Mouse (Mus musculus): ENCODE measurements around the gene Os9. TPM values are rescaled to one million over a fixed set of nuclear protein-coding genes. Genes with fewer than 3 reads are reported as not detected.

Os9 gene
- polyA plus RNA-seq, 1 experiment from 2014 or later: 51.2 TPM

DNA sequence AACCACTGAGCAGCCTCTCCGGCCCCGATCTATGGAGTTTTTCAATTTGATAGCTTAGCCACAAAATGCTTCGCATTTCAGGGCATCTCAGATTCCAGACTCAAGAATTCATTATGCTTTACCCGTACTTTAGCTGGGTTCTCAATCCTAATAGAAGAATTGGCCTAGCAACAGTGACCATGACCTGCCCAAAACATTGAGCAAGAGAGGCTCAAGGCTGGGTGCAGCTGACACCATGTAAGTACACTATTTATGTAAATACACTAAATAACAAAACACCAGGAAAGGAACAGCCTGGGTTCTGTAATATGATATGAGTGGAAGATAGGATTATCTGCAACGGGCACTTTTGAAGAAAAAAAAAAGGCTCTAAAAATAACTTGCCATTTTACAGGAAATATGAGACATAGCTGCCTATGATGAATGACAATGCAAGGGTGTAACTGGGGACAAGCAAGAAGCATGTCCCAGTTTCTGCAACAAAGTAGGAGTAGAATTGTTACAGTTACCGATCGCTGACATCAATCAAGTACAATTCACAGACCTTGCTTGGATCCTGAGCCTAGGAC lies 6.9 kb upstream of the Os9 start:
- H3K4me2 ChIP-seq: no peak overlapping the region
- ATAC-seq (replicated peaks; ENCODE audit: low FRiP score) (no peak), DNase-seq (ENCODE audit: low spot score) (no peak)
- no peak overlapping the region for H3K9ac ChIP-seq (ENCODE audit: low read depth, low read length)
- no peaks in the 10 kb centered on the region for H3K27me3 ChIP-seq (replicated peaks; ENCODE audit: control insufficient read depth, insufficient read depth, low read length)
- H3K36me3 ChIP-seq (ENCODE audit: control insufficient read depth, insufficient read depth, low read length): no peaks in the 10 kb centered on the region
- no peaks in the 10 kb centered on the region for H3K9me3 ChIP-seq (ENCODE audit: control insufficient read depth, low read length)
- H3K4me3 ChIP-seq (ENCODE audit: low read depth, low read length): no peak overlapping the region
- WGBS: 68% methylated on average over 7 of the region's 7 CpGs
- peak overlapping the region; percentile 34; the same call in 1 of the 2 replicates for H3K27ac ChIP-seq (ENCODE audit: low read depth, low read length)
- peaks cover 33% of the 10 kb centered on the region for H3K4me1 ChIP-seq (replicated peaks; ENCODE audit: control insufficient read depth, insufficient read depth, low read length)

DNA sequence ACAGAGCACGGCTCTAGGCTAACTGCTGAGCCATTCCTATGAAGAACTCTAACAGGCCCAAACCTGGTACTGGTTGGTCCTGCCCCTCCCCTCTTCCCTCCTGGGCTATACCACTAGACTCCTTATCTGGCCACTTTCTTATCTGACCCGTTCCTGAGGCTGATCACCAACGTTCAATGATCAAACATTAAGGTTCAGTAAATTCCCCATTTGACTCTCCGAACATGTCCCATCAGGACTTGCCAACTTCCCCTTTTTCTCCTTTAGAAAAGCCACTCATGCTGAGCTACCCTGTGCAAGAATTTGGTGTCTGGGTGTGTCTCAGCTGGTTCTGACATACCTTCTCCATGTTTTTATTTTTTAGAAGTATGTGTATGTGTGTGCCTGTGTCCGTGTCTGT lies 5.6 kb upstream of the Os9 start:
- peak overlapping the region; percentile 81 for H3K27ac ChIP-seq (ENCODE audit: low read depth, low read length)
- WGBS: 50% methylated on average over 5 of the region's 5 CpGs
- H3K9me3 ChIP-seq (ENCODE audit: control insufficient read depth, low read length): no peaks in the 10 kb centered on the region
- no peak overlapping the region for H3K9ac ChIP-seq (ENCODE audit: low read depth, low read length)
- ATAC-seq (replicated peaks; ENCODE audit: low FRiP score): peak; percentile 35
- H3K27me3 ChIP-seq (replicated peaks; ENCODE audit: control insufficient read depth, insufficient read depth, low read length): no peaks in the 10 kb centered on the region
- H3K4me2 ChIP-seq: peak overlapping the region; percentile 21
- peaks cover 42% of the 10 kb centered on the region for H3K4me1 ChIP-seq (replicated peaks; ENCODE audit: control insufficient read depth, insufficient read depth, low read length)
- H3K36me3 ChIP-seq (ENCODE audit: control insufficient read depth, insufficient read depth, low read length): no peaks in the 10 kb centered on the region
- no peak overlapping the region for H3K4me3 ChIP-seq (ENCODE audit: low read depth, low read length)
- no peak for DNase-seq (ENCODE audit: low spot score)

DNA sequence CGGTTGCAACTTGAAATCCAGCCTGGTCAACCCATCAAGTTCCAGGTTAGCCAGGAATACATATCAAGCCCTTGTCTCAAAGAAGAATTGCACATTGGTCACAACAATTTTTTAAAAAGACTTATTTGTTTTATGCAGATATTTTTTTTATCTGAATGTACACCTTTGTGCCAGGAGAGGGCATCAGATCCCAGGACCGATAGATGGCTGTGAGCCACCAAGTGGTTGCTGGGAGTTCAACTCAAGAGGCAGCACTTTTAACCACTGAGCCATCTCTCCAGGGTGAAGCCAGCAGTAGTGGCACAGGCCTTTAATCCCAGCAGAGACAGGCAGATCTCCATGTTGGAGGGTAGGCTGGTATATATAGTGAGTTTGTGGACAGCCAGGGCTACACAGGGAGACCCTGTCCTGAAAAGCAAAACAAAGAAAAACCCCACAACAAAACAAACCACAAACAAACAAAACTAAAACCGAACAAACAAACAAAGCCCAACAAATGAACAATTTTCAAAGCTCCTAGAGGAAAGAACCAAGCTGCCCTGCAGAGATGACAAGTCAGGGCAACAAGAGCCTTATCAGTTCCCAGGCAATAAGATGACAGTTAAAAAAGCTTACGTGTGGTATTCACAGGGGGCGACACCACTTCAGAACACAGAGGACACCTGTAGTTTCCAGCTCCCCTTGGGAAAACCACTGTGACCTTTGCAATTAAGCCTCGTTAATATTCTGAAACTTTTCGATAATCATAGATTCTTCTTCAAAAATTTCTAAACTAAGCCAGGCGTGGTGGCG lies 4.5 kb upstream of the Os9 start:
- peak overlapping the region; percentile 81; the same call in 1 of the 2 replicates for H3K27ac ChIP-seq (ENCODE audit: low read depth, low read length)
- H3K27me3 ChIP-seq (replicated peaks; ENCODE audit: control insufficient read depth, insufficient read depth, low read length): no peaks in the 10 kb centered on the region
- H3K4me1 ChIP-seq (replicated peaks; ENCODE audit: control insufficient read depth, insufficient read depth, low read length): peaks cover 44% of the 10 kb centered on the region
- no peak for DNase-seq (ENCODE audit: low spot score)
- ATAC-seq (replicated peaks; ENCODE audit: low FRiP score): no peak
- no peaks in the 10 kb centered on the region for H3K9me3 ChIP-seq (ENCODE audit: control insufficient read depth, low read length)
- H3K4me2 ChIP-seq: no peak overlapping the region
- H3K36me3 ChIP-seq (ENCODE audit: control insufficient read depth, insufficient read depth, low read length): no peaks in the 10 kb centered on the region
- WGBS: 62% methylated on average over 9 of the region's 9 CpGs
- H3K4me3 ChIP-seq (ENCODE audit: low read depth, low read length): no peak overlapping the region
- no peak overlapping the region for H3K9ac ChIP-seq (ENCODE audit: low read depth, low read length)

DNA sequence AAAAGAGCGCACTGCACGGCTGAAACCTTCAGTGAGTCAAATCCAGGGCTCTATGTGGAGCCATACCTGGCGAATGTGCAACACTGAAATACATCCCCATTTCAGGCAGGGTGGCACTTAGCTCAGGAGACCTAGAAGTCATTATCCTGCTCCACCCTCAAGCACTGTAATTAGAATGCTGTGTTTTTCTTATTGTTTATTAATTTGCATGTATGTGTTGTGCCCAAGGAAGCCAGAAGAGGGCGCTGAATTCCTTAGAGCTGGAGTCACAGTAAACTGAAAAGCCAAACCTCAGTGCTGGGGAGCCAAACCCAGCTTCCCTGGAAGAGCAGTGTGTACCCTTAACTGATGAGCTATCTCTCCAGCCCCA lies 2.5 kb upstream of the Os9 start:
- Histone ChIP-seq H3K27me3 (replicated peaks; ENCODE audit: control insufficient read depth, insufficient read depth, low read length) (no peaks in the 10 kb centered on the region), H3K4me3 (ENCODE audit: low read depth, low read length) (peak overlapping the region; percentile 30), H3K9ac (ENCODE audit: low read depth, low read length) (peak overlapping the region; percentile 56), H3K36me3 (ENCODE audit: control insufficient read depth, insufficient read depth, low read length) (0 out of 2 replicates have a peak, but pooled peaks cover 2% of the 10 kb centered on the region), H3K4me2 (peak overlapping the region; percentile 69), H3K9me3 (ENCODE audit: control insufficient read depth, low read length) (no peaks in the 10 kb centered on the region), H3K27ac (ENCODE audit: low read depth, low read length) (peak overlapping the region; percentile 70), H3K4me1 (replicated peaks; ENCODE audit: control insufficient read depth, insufficient read depth, low read length) (peaks cover 47% of the 10 kb centered on the region)
- ATAC-seq (replicated peaks; ENCODE audit: low FRiP score) (no peak), DNase-seq (ENCODE audit: low spot score) (no peak)
- 13% methylated on average over 4 of the region's 4 CpGs for WGBS

DNA sequence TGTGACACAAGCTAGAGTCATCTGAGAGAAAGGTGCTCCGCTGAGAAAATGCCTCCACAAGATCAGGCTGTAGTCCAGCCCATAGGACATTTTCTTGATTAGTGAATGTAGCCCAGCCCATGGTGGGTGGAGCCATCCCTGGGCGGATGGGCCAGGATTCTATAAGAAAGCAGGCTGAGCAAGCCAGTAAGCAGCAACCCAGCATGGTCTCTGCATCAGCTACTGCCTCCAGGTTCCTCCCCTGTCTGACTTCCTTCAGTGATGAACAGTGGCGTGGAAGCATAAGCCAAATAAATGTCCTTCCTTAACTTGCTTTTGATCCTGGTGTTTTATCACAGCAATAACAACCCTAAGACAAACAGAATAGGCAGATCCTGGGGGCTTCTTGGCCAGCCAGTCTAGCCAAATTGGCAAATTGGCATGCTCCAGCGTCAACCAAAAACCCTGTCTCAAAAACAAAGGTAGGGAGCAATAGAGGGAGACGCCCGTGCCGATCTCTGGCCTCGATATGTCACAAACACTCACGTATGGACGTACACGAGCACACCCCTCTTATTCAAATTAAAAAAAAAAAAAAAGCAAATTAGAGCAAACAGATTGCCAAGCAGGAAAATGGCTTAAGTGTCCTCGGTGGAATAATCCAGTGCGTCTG lies 2.0 kb upstream of the Os9 start:
- 20% methylated on average over 13 of the region's 13 CpGs for WGBS
- Histone ChIP-seq H3K27ac (ENCODE audit: low read depth, low read length) (peak overlapping the region; percentile 70), H3K9me3 (ENCODE audit: control insufficient read depth, low read length) (no peaks in the 10 kb centered on the region), H3K9ac (ENCODE audit: low read depth, low read length) (peak overlapping the region; percentile 56), H3K4me3 (ENCODE audit: low read depth, low read length) (peak overlapping the region; percentile 30), H3K4me2 (peak overlapping the region; percentile 69), H3K4me1 (replicated peaks; ENCODE audit: control insufficient read depth, insufficient read depth, low read length) (peaks cover 43% of the 10 kb centered on the region), H3K36me3 (ENCODE audit: control insufficient read depth, insufficient read depth, low read length) (peaks cover 2% of the 10 kb centered on the region; the same call in 1 of the 2 replicates), H3K27me3 (replicated peaks; ENCODE audit: control insufficient read depth, insufficient read depth, low read length) (no peaks in the 10 kb centered on the region)
- no peak for DNase-seq (ENCODE audit: low spot score)
- ATAC-seq (replicated peaks; ENCODE audit: low FRiP score): peak; percentile 64

DNA sequence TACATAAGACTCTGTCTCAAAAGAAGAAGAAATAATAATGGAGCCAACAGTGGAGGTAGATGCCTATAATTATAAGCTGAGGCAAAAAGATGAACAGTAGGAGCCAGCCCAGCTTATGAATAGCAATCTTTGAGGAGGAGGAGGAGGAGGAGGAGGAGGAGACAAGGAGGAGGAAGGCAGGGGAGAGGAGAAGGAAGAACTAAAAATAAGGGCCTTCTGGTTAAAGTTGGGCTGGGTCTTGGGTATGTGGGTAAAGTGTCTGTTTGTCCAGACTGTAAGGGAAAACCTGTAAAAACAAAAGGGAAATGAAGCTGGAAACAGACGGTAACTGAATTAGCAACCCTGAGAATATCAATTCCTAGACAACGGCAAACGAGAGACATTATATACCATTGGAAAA lies 1.1 kb upstream of the Os9 start:
- ATAC-seq (replicated peaks; ENCODE audit: low FRiP score) (no peak), DNase-seq (ENCODE audit: low spot score) (no peak)
- WGBS: 84% methylated on average over 3 of the region's 3 CpGs
- Histone ChIP-seq H3K4me3 (ENCODE audit: low read depth, low read length) (no peak overlapping the region), H3K27ac (ENCODE audit: low read depth, low read length) (peak overlapping the region; percentile 70; the same call in 1 of the 2 replicates), H3K36me3 (ENCODE audit: control insufficient read depth, insufficient read depth, low read length) (peaks cover 5% of the 10 kb centered on the region), H3K9ac (ENCODE audit: low read depth, low read length) (no peak overlapping the region), H3K9me3 (ENCODE audit: control insufficient read depth, low read length) (no peaks in the 10 kb centered on the region), H3K4me2 (0 out of 2 replicates have a peak overlapping the region, but pooled peaks have one; percentile 1), H3K4me1 (replicated peaks; ENCODE audit: control insufficient read depth, insufficient read depth, low read length) (peaks cover 36% of the 10 kb centered on the region), H3K27me3 (replicated peaks; ENCODE audit: control insufficient read depth, insufficient read depth, low read length) (no peaks in the 10 kb centered on the region)

DNA sequence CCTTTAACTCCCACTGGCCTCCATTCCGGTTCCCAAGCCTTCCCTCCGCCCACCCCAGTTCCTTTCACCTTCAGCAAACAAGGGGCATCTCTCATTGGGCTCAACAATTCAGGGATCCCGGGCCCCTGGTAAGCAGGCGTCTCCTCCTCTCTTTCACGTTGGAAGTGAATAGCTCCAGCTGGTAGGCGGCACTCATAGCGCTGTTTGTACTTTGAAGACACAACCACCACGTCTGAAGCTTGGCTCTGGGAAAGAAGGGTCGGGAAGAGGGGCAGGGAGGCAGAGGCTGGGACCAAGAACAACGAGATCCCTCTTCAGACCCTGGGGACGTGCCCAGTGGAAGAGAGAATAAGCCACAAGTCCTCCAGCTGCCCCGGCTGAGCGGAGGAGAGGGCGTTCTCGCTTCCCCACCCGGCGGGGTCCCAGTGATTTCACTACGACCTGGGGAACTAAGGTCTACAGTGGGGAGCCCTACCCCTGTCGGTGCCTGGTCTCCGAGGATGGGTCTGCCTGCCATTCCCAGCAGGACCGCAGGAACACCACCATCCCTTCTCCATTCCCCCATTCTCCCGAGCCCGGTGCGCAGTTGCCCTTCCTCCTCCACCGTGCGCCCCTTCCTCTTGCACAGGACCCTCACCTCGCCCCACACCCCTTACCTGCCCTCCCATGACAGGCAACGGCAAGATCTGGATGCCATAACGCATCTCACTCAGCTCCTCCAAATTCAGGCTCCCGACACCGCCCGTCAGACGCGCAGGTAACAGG lies 448 bp downstream of the Os9 start:
- DNase-seq (ENCODE audit: low spot score) (no peak), ATAC-seq (replicated peaks; ENCODE audit: low FRiP score) (peak; percentile 13)
- Histone ChIP-seq H3K9me3 (ENCODE audit: control insufficient read depth, low read length) (no peaks in the 10 kb centered on the region), H3K4me2 (peak overlapping the region; percentile 96), H3K4me1 (replicated peaks; ENCODE audit: control insufficient read depth, insufficient read depth, low read length) (peaks cover 28% of the 10 kb centered on the region), H3K4me3 (ENCODE audit: low read depth, low read length) (peak overlapping the region; percentile 78), H3K36me3 (ENCODE audit: control insufficient read depth, insufficient read depth, low read length) (peaks cover 5% of the 10 kb centered on the region), H3K27me3 (replicated peaks; ENCODE audit: control insufficient read depth, insufficient read depth, low read length) (no peaks in the 10 kb centered on the region), H3K9ac (ENCODE audit: low read depth, low read length) (peak overlapping the region; percentile 76), H3K27ac (ENCODE audit: low read depth, low read length) (no peak overlapping the region)
- 3% methylated on average over 34 of the region's 34 CpGs for WGBS

DNA sequence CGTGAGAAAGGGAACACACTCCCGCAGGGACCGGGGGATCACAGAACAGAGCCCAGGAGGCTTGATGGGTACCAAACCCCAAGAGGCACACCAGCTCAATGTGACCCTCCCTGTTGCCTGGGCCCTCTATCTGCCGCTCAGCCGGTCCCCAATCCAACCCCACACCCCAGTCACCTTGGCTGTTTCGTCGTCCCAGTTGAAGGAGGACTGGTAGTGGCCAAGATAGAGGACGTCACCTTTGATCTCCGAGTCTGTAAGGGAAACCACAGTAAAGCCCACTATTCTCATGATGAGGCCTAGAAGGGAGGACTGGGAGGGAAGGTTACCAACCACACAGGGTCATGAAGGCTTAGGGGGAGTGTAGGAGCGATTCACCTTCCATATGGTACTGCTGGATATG lies 1.7 kb downstream of the Os9 start:
- Histone ChIP-seq H3K9ac (ENCODE audit: low read depth, low read length) (no peak overlapping the region), H3K4me1 (replicated peaks; ENCODE audit: control insufficient read depth, insufficient read depth, low read length) (peaks cover 24% of the 10 kb centered on the region), H3K36me3 (ENCODE audit: control insufficient read depth, insufficient read depth, low read length) (peaks cover 5% of the 10 kb centered on the region), H3K4me2 (no peak overlapping the region), H3K27ac (ENCODE audit: low read depth, low read length) (no peak overlapping the region), H3K27me3 (replicated peaks; ENCODE audit: control insufficient read depth, insufficient read depth, low read length) (no peaks in the 10 kb centered on the region), H3K9me3 (ENCODE audit: control insufficient read depth, low read length) (no peaks in the 10 kb centered on the region), H3K4me3 (ENCODE audit: low read depth, low read length) (no peak overlapping the region)
- WGBS: 86% methylated on average over 10 of the region's 10 CpGs
- ATAC-seq (replicated peaks; ENCODE audit: low FRiP score) (no peak), DNase-seq (ENCODE audit: low spot score) (no peak)
